Mouse (Mus musculus) embryonic facial prominence, embryonic 11.5 days (tissue): ENCODE measurements around the gene Adgrg2. TPM values are rescaled to one million over a fixed set of nuclear protein-coding genes. Genes with fewer than 3 reads are reported as not detected.

Source experiments
- ATAC-seq: fragments of 200-750 bp; cut with Nextera tagmentation; replicated peaks from 2 replicates; pipeline ENCODE4 v1.8.0; 2017; ENCODE audit warnings: low read depth; ENCODE audit not compliant: insufficient number of reproducible peaks, low FRiP score, low TSS enrichment
- DNase-seq: peaks from one replicate; pipeline ENCODE4 v3.0.0-alpha.2; 2015; ENCODE audit warnings: low spot score
- H3K27ac ChIP-seq: fragments of 300-500 bp; sonication (generic); replicated peaks from 2 replicates; pipeline ENCODE4 v1.5.1; 2014; ENCODE audit warnings: mild to moderate bottlenecking, low read depth, low read length, control low read depth
- H3K27me3 ChIP-seq: fragments of 300-500 bp; sonication (generic); 2 replicates; pipeline ENCODE4 v1.6.1; 2014; ENCODE audit warnings: mild to moderate bottlenecking, low read length, moderate library complexity, mixed read lengths; ENCODE audit not compliant: control insufficient read depth, insufficient read depth
- H3K36me3 ChIP-seq: fragments of 300-500 bp; sonication (generic); replicated peaks from 2 replicates; pipeline ENCODE4 v1.6.1; 2014; ENCODE audit warnings: low read depth, mild to moderate bottlenecking, low read length, moderate library complexity, mixed read lengths; ENCODE audit not compliant: control insufficient read depth, insufficient read depth
- H3K4me1 ChIP-seq: fragments of 300-500 bp; sonication (generic); 2 replicates; pipeline ENCODE4 v1.6.1; 2014; ENCODE audit warnings: low read length, mixed read lengths; ENCODE audit not compliant: control insufficient read depth, insufficient read depth
- H3K4me2 ChIP-seq: fragments of 300-500 bp; sonication (generic); 2 replicates; pipeline ENCODE4 v1.6.1; 2014; ENCODE audit warnings: low read depth, mild to moderate bottlenecking, control low read depth, low read length, moderate library complexity
- H3K4me3 ChIP-seq: fragments of 300-500 bp; sonication (generic); 2 replicates; pipeline ENCODE4 v1.5.1; 2014; ENCODE audit warnings: low read depth, low read length, control low read depth
- H3K9ac ChIP-seq: fragments of 300-500 bp; sonication (generic); replicated peaks from 2 replicates; pipeline ENCODE4 v1.6.1; 2014; ENCODE audit warnings: mild to moderate bottlenecking, control low read depth, low read length
- H3K9me3 ChIP-seq: fragments of 300-500 bp; sonication (generic); replicated peaks from 2 replicates; pipeline ENCODE4 v1.6.1; 2016; ENCODE audit warnings: mild to moderate bottlenecking, low read length, inconsistent platforms, mixed read lengths; ENCODE audit not compliant: control insufficient read depth
- WGBS: fragments of 180-500 bp; shearing (Covaris S2); extraction: QIAGEN DNeasy Blood & Tissue Kit; methylation state at CpG from one replicate; pipeline ENCODE4 v1.1.7; 2014; 5-methylcytosine and 5-hydroxymethylcytosine counted together
- polyA plus RNA-seq: library from polyadenylated mRNA; unstranded; fragments of >200 nt; fragmentation: Nextera tagmentation; extraction: Ambion mirVana; gene quantifications from 2 replicates; pipeline ENCODE4 v1.2.1, GENCODE M21; 2014

Gene Adgrg2
- polyA plus RNA-seq, 1 experiment from 2014 or later, result 1.2 TPM

- no peak overlapping the region for H3K27ac ChIP-seq
- WGBS, result 86% methylated on average over 3 of the region's 3 CpGs
- no peak overlapping the region for H3K4me2 ChIP-seq
- H3K9ac ChIP-seq, result no peak overlapping the region
- no peak overlapping the region for H3K4me3 ChIP-seq
- H3K27me3 ChIP-seq, result no peaks in the 10 kb centered on the region
- H3K4me1 ChIP-seq, result no peaks in the 10 kb centered on the region
- DNase-seq (no peak), ATAC-seq (no peak)
- no peaks in the 10 kb centered on the region for H3K36me3 ChIP-seq
- no peaks in the 10 kb centered on the region for H3K9me3 ChIP-seq
These were observed 80.8 kb downstream of the Adgrg2 start for GRCm38 (mm10) chrX:160471257-160471786.

GRCm38 (mm10) chrX:160489784-160490183 is 99.3 kb downstream of the Adgrg2 start:
- no peaks in the 10 kb centered on the region; the same call in 1 of the 2 replicates for H3K27me3 ChIP-seq
- H3K4me1 ChIP-seq, result no peaks in the 10 kb centered on the region
- H3K4me3 ChIP-seq, result no peak overlapping the region
- 91% methylated on average over 2 of the region's 2 CpGs for WGBS
- H3K36me3 ChIP-seq, result no peaks in the 10 kb centered on the region
- no peak overlapping the region for H3K27ac ChIP-seq
- DNase-seq (no peak), ATAC-seq (no peak)
- no peaks in the 10 kb centered on the region for H3K9me3 ChIP-seq
- no peak overlapping the region for H3K9ac ChIP-seq
- no peak overlapping the region for H3K4me2 ChIP-seq

GRCm38 (mm10) chrX:160494333-160494732 is 103.8 kb downstream of the Adgrg2 start:
- H3K4me2 ChIP-seq, result no peak overlapping the region
- no peak overlapping the region for H3K9ac ChIP-seq
- DNase-seq (no peak), ATAC-seq (no peak)
- no peak overlapping the region for H3K4me3 ChIP-seq
- H3K36me3 ChIP-seq, result no peaks in the 10 kb centered on the region
- WGBS, result 65% methylated on average over 3 of the region's 3 CpGs
- H3K9me3 ChIP-seq, result no peaks in the 10 kb centered on the region
- no peaks in the 10 kb centered on the region for H3K4me1 ChIP-seq
- H3K27ac ChIP-seq, result no peak overlapping the region
- no peaks in the 10 kb centered on the region for H3K27me3 ChIP-seq

GRCm38 (mm10) chrX:160494921-160495320 is 104.4 kb downstream of the Adgrg2 start:
- no peak for DNase-seq
- Histone ChIP-seq H3K27ac (no peak overlapping the region), H3K4me2 (no peak overlapping the region), H3K9me3 (no peaks in the 10 kb centered on the region), H3K36me3 (no peaks in the 10 kb centered on the region), H3K4me1 (no peaks in the 10 kb centered on the region), H3K4me3 (no peak overlapping the region), H3K9ac (no peak overlapping the region), H3K27me3 (no peaks in the 10 kb centered on the region)
- WGBS, result 69% methylated on average over 6 of the region's 6 CpGs
- no peak for ATAC-seq

GRCm38 (mm10) chrX:160496473-160496872 is 106.0 kb downstream of the Adgrg2 start:
- no peak overlapping the region for H3K9ac ChIP-seq
- H3K4me1 ChIP-seq, result no peaks in the 10 kb centered on the region
- no peaks in the 10 kb centered on the region for H3K27me3 ChIP-seq
- no peaks in the 10 kb centered on the region for H3K36me3 ChIP-seq
- WGBS, result 79% methylated on average over 5 of the region's 5 CpGs
- ATAC-seq (no peak), DNase-seq (no peak)
- H3K4me3 ChIP-seq, result no peak overlapping the region
- no peak overlapping the region for H3K4me2 ChIP-seq
- no peak overlapping the region for H3K27ac ChIP-seq
- no peaks in the 10 kb centered on the region for H3K9me3 ChIP-seq

- DNase-seq (no peak), ATAC-seq (no peak)
- 92% methylated on average over 3 of the region's 3 CpGs for WGBS
- H3K9me3 ChIP-seq, result no peaks in the 10 kb centered on the region
- H3K27ac ChIP-seq, result no peak overlapping the region
- no peaks in the 10 kb centered on the region for H3K4me1 ChIP-seq
- H3K4me2 ChIP-seq, result no peak overlapping the region
- H3K36me3 ChIP-seq, result no peaks in the 10 kb centered on the region
- H3K27me3 ChIP-seq, result 0 out of 2 replicates have a peak, but pooled peaks cover 4% of the 10 kb centered on the region
- no peak overlapping the region for H3K4me3 ChIP-seq
- no peak overlapping the region for H3K9ac ChIP-seq
These were observed 110.6 kb downstream of the Adgrg2 start for GRCm38 (mm10) chrX:160501095-160501494.

GRCm38 (mm10) chrX:160501687-160502047 is 111.2 kb downstream of the Adgrg2 start:
- Histone ChIP-seq H3K36me3 (no peaks in the 10 kb centered on the region), H3K4me3 (peak overlapping the region; percentile 50), H3K4me1 (no peaks in the 10 kb centered on the region), H3K27ac (no peak overlapping the region), H3K27me3 (0 out of 2 replicates have a peak, but pooled peaks cover 4% of the 10 kb centered on the region), H3K9ac (peak overlapping the region; percentile 67; the same call in 1 of the 2 replicates), H3K4me2 (peak overlapping the region; percentile 25), H3K9me3 (no peaks in the 10 kb centered on the region)
- 23% methylated on average over 12 of the region's 12 CpGs for WGBS
- peak; percentile 83 for ATAC-seq
- DNase-seq, result no peak

- H3K27me3 ChIP-seq, result 0 out of 2 replicates have a peak, but pooled peaks cover 4% of the 10 kb centered on the region
- WGBS, result 20% methylated on average over 54 of the region's 61 CpGs
- H3K4me3 ChIP-seq, result peak within 1 kb of the TSS; percentile 50
- H3K9me3 ChIP-seq, result no peaks in the 10 kb centered on the region
- peak within 1 kb of the TSS; percentile 56; the same call in 1 of the 2 replicates for H3K27ac ChIP-seq
- no peaks in the 10 kb centered on the region for H3K36me3 ChIP-seq
- ATAC-seq, result peak; percentile 98
- peak; percentile 80 for DNase-seq
- H3K9ac ChIP-seq, result peak within 1 kb of the TSS; percentile 67
- H3K4me1 ChIP-seq, result no peaks in the 10 kb centered on the region
- peak within 1 kb of the TSS; percentile 45 for H3K4me2 ChIP-seq
These were observed 111.9 kb downstream of the Adgrg2 start, which contains the start of gene Phka2 for GRCm38 (mm10) chrX:160502048-160503041. Gene Phka2 (plus strand): TSS chrX:160502166.
